Mouse (Mus musculus) CH12.LX (cell line): ENCODE measurements at regions not wholly inside any gene's neighbourhood (a gene's known extent, or its start where the extent isn't known, plus 50 kb on each side); places are given as distances from the start of the nearest gene placed in this dataset.

Source experiments
- DNase-seq: peaks from one replicate; pipeline ENCODE4 v3.0.0-alpha.2; 2013; ENCODE audit errors: extremely low read depth
- H3K27ac ChIP-seq: 2 replicates; pipeline ENCODE4 v1.5.1; 2012; ENCODE audit warnings: low read depth, mild to moderate bottlenecking, control low read depth, moderate library complexity; ENCODE audit not compliant: insufficient read depth
- H3K27me3 ChIP-seq: replicated peaks from 2 replicates; pipeline ENCODE3; 2012; ENCODE audit warnings: inconsistent platforms
- H3K36me3 ChIP-seq, 2 experiments: replicated peaks in 1 of 2; 2 replicates each; pipeline versions ENCODE3 to v1.6.1; 2012; ENCODE audit warnings: inconsistent platforms in 1 of 2, low read length in 1 of 2, mild to moderate bottlenecking in 1 of 2, mixed read lengths in 1 of 2, moderate library complexity in 1 of 2; ENCODE audit not compliant: control insufficient read depth in 1 of 2, insufficient read depth in 1 of 2
- H3K4me1 ChIP-seq, 2 experiments: 2 replicates each; pipeline ENCODE4 v1.6.1; 2012; ENCODE audit warnings: inconsistent platforms in 1 of 2, moderate library complexity in 1 of 2; ENCODE audit not compliant: insufficient read depth in 2 of 2, control insufficient read depth in 1 of 2
- H3K4me2 ChIP-seq: 2 replicates; pipeline ENCODE4 v1.6.1; 2012; ENCODE audit warnings: low read depth, mild to moderate bottlenecking, control low read depth; ENCODE audit not compliant: poor library complexity, insufficient read depth, severe bottlenecking
- H3K4me3 ChIP-seq, 3 experiments: fragments of 150-350 bp in 1 of 3; sonication (generic) in 1 of 3; replicated peaks in 1 of 3; 2 replicates each; pipeline versions ENCODE3 to v1.5.1; 2011 to 2012; ENCODE audit warnings: low read depth in 2 of 3, low read length in 2 of 3, mild to moderate bottlenecking in 2 of 3, moderate library complexity in 2 of 3, control low read depth in 1 of 3, improper control_type of control experiment in 1 of 3, inconsistent platforms in 1 of 3, mixed read lengths in 1 of 3; ENCODE audit not compliant: poor library complexity in 1 of 3
- H3K79me2 ChIP-seq: replicated peaks from 2 replicates; pipeline ENCODE4 v1.6.1; 2012; ENCODE audit warnings: mild to moderate bottlenecking, moderate library complexity; ENCODE audit not compliant: control insufficient read depth, poor library complexity, insufficient read depth, severe bottlenecking; ENCODE audit errors: extremely low read depth
- H3K9ac ChIP-seq: 2 replicates; pipeline ENCODE4 v1.6.1; 2012; ENCODE audit warnings: low read depth, mild to moderate bottlenecking, control low read depth, moderate library complexity; ENCODE audit not compliant: insufficient read depth
- H3K9me3 ChIP-seq: replicated peaks from 2 replicates; pipeline ENCODE3; 2012; ENCODE audit warnings: low read length, inconsistent platforms, mixed read lengths
- CHD1 ChIP-seq: IDR thresholded peaks from 2 replicates; pipeline ENCODE4 v1.6.1; 2012; ENCODE audit warnings: low read depth, low read length, improper control_type of control experiment, inconsistent platforms
- CHD2 ChIP-seq: IDR thresholded peaks from 2 replicates; pipeline ENCODE4 v1.6.1; 2011; ENCODE audit warnings: low read length, improper control_type of control experiment
- E2F4 ChIP-seq: IDR thresholded peaks from 2 replicates; pipeline ENCODE4 v1.6.1; 2011; ENCODE audit warnings: low read depth, low read length, improper control_type of control experiment; ENCODE audit not compliant: insufficient replicate concordance
- ELF1 ChIP-seq: IDR thresholded peaks from 2 replicates; pipeline ENCODE4 v1.6.1; 2014; ENCODE audit warnings: low read depth, mild to moderate bottlenecking, inconsistent platforms, low read length, improper control_type of control experiment
- EP300 ChIP-seq: IDR thresholded peaks from 2 replicates; pipeline ENCODE4 v1.6.1; 2011; ENCODE audit warnings: low read length, improper control_type of control experiment
- ETS1 ChIP-seq: conservative IDR thresholded peaks from 2 replicates; pipeline ENCODE4 v1.6.1; 2012; ENCODE audit warnings: low read depth, mild to moderate bottlenecking, inconsistent platforms, low read length, improper control_type of control experiment, moderate library complexity
- GABPA ChIP-seq: IDR thresholded peaks from 2 replicates; pipeline ENCODE4 v1.6.1; 2012; ENCODE audit warnings: low read depth, low read length, improper control_type of control experiment, inconsistent platforms; ENCODE audit not compliant: insufficient replicate concordance
- HCFC1 ChIP-seq: IDR thresholded peaks from 2 replicates; pipeline ENCODE4 v1.6.1; 2012; ENCODE audit warnings: low read depth, mild to moderate bottlenecking, inconsistent platforms, low read length, improper control_type of control experiment
- IRF4 ChIP-seq: IDR thresholded peaks from 2 replicates; pipeline ENCODE4 v1.6.1; 2014; ENCODE audit warnings: low read depth, mild to moderate bottlenecking, inconsistent platforms, low read length, improper control_type of control experiment
- JUN ChIP-seq: IDR thresholded peaks from 2 replicates; pipeline ENCODE4 v1.6.1; 2011; ENCODE audit warnings: low read depth, mild to moderate bottlenecking, low read length, improper control_type of control experiment, moderate library complexity; ENCODE audit not compliant: insufficient read depth
- KAT2A ChIP-seq: IDR thresholded peaks from 2 replicates; pipeline ENCODE4 v1.6.1; 2012; ENCODE audit warnings: low read length, improper control_type of control experiment, inconsistent platforms; ENCODE audit not compliant: insufficient replicate concordance
- MAFK ChIP-seq: IDR thresholded peaks from 2 replicates; pipeline ENCODE4 v1.6.1; 2011; ENCODE audit warnings: low read length, improper control_type of control experiment; ENCODE audit not compliant: insufficient replicate concordance
- MAX ChIP-seq: IDR thresholded peaks from 2 replicates; pipeline ENCODE4 v1.6.1; 2011; ENCODE audit warnings: low read length, improper control_type of control experiment
- MAZ ChIP-seq: IDR thresholded peaks from 2 replicates; pipeline ENCODE4 v1.6.1; 2012; ENCODE audit warnings: low read depth, mild to moderate bottlenecking, inconsistent platforms, low read length, improper control_type of control experiment, moderate library complexity
- MEF2A ChIP-seq: IDR thresholded peaks from 2 replicates; pipeline ENCODE4 v1.6.1; 2014; ENCODE audit warnings: low read depth, mild to moderate bottlenecking, inconsistent platforms, low read length, improper control_type of control experiment, borderline replicate concordance
- NELFE ChIP-seq: IDR thresholded peaks from 2 replicates; pipeline ENCODE4 v1.6.1; 2011; ENCODE audit warnings: low read depth, low read length, improper control_type of control experiment
- NRF1 ChIP-seq: IDR thresholded peaks from 2 replicates; pipeline ENCODE4 v1.6.1; 2014; ENCODE audit warnings: low read depth, mild to moderate bottlenecking, inconsistent platforms, low read length, improper control_type of control experiment, moderate library complexity
- PAX5 ChIP-seq: IDR thresholded peaks from 2 replicates; pipeline ENCODE4 v1.6.1; 2012; ENCODE audit warnings: low read length, inconsistent platforms, mixed read lengths
- POLR2AphosphoS2 ChIP-seq: IDR thresholded peaks from 2 replicates; pipeline ENCODE4 v1.6.1; 2011; ENCODE audit warnings: low read depth, low read length, improper control_type of control experiment
- RCOR1 ChIP-seq: conservative IDR thresholded peaks from 2 replicates; pipeline ENCODE4 v1.6.1; 2012; ENCODE audit warnings: low read depth, mild to moderate bottlenecking, inconsistent platforms, low read length, improper control_type of control experiment
- TBP ChIP-seq: conservative IDR thresholded peaks from 2 replicates; pipeline ENCODE4 v1.6.1; 2011; ENCODE audit warnings: low read depth, low read length, improper control_type of control experiment
- TCF12 ChIP-seq: IDR thresholded peaks from 2 replicates; pipeline ENCODE4 v1.6.1; 2014; ENCODE audit warnings: low read depth, mild to moderate bottlenecking, inconsistent platforms, low read length, improper control_type of control experiment
- USF1 ChIP-seq: IDR thresholded peaks from 2 replicates; pipeline ENCODE4 v1.6.1; 2014; ENCODE audit warnings: low read depth, mild to moderate bottlenecking, inconsistent platforms, low read length, improper control_type of control experiment
- USF2 ChIP-seq: conservative IDR thresholded peaks from 2 replicates; pipeline ENCODE4 v1.6.1; 2011; ENCODE audit warnings: low read depth, low read length, improper control_type of control experiment
- ZC3H11A ChIP-seq: IDR thresholded peaks from 2 replicates; pipeline ENCODE4 v1.6.1; 2012; ENCODE audit warnings: low read depth, mild to moderate bottlenecking, inconsistent platforms, low read length, improper control_type of control experiment
- ZKSCAN1 ChIP-seq: IDR thresholded peaks from 2 replicates; pipeline ENCODE4 v1.6.1; 2012; ENCODE audit warnings: low read depth, inconsistent platforms, low read length, improper control_type of control experiment, borderline replicate concordance
- ZMIZ1 ChIP-seq: IDR thresholded peaks from 2 replicates; pipeline ENCODE4 v1.6.1; 2012; ENCODE audit warnings: low read depth, mild to moderate bottlenecking, inconsistent platforms, low read length, improper control_type of control experiment
- ZNF384 ChIP-seq: IDR thresholded peaks from 2 replicates; pipeline ENCODE4 v1.6.1; 2012; ENCODE audit warnings: low read depth, low read length, improper control_type of control experiment, inconsistent platforms
- dilution Hi-C: fragments of 300-500 bp; cut with MboI; formaldehyde crosslinking; loops from 2 replicates; pipeline ENCODE4 v1.14.3; 2020; ENCODE audit warnings: low sequenced_read_pairs; ENCODE audit not compliant: extremely low pct_unique_long_range_greater_than_20kb, extremely low pct_ligation_motif_present
- in situ Hi-C: fragments of 300-500 bp; cut with MboI; formaldehyde crosslinking; loops from 3 replicates; pipeline ENCODE4 v1.14.3; 2019; ENCODE audit warnings: low sequenced_read_pairs, low pct_ligation_motif_present, low pct_unique_long_range_greater_than_20kb, mixed read lengths

GRCm38 (mm10) chr14:80830476-80830875 lies 846.6 kb downstream of the Olfm4 start:
- no peaks in the 10 kb centered on the region for H3K27me3 ChIP-seq
- no peak for DNase-seq
- TF ChIP-seq USF1 (no peak), NELFE (no peak), TBP (no peak), JUN (no peak), MEF2A (no peak), E2F4 (no peak), IRF4 (no peak), NRF1 (no peak), GABPA (no peak), HCFC1 (no peak), PAX5 (no peak), ZMIZ1 (no peak), KAT2A (no peak), EP300 (no peak), USF2 (no peak), CHD2 (no peak), TCF12 (no peak), POLR2AphosphoS2 (no peak), MAFK (no peak), ZC3H11A (no peak)
- H3K27ac ChIP-seq, result no peak overlapping the region
- in situ Hi-C loops (no loop called here), dilution Hi-C loops (no loop called here)
- H3K9me3 ChIP-seq, result peaks cover 32% of the 10 kb centered on the region
- H3K36me3 ChIP-seq, result no peaks in the 10 kb centered on the region
- H3K4me2 ChIP-seq, result no peak overlapping the region
- no peaks in the 10 kb centered on the region for H3K79me2 ChIP-seq
- H3K4me1 ChIP-seq, result no peaks in the 10 kb centered on the region
- no peak overlapping the region for H3K4me3 ChIP-seq
- H3K9ac ChIP-seq, result no peak overlapping the region

DNA sequence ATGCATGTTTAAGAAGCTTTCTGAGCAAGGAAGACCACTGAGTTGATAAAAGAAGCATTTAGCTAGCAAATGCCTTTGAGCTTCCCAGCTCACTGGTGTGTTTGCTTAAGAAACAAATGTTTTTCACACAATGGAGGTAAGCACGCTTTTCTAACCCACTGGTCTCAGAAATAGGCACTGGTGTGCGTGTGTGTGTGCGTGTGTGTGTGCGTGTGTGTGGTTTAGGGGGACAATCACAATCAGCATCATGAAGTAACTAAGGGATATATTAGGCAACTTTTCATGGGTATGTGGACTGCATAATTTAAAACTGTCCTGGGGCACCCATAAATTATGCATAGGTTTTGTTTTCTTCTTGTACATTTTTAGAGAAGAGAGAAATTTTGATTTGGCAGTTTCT lies 860.7 kb downstream of the Olfm4 start:
- no peak for DNase-seq
- H3K27ac ChIP-seq, result no peak overlapping the region
- no peak overlapping the region for H3K4me2 ChIP-seq
- no peaks in the 10 kb centered on the region for H3K4me1 ChIP-seq
- in situ Hi-C loops (no loop called here), dilution Hi-C loops (no loop called here)
- H3K9ac ChIP-seq, result no peak overlapping the region
- H3K27me3 ChIP-seq, result no peaks in the 10 kb centered on the region
- peaks cover 36% of the 10 kb centered on the region for H3K9me3 ChIP-seq
- TF ChIP-seq PAX5, result no peak
- TF ChIP-seq MAZ, result no peak
- TF ChIP-seq GABPA, result no peak
- no peak for TF ChIP-seq RCOR1
- no peak for TF ChIP-seq CHD2
- no peak for TF ChIP-seq POLR2AphosphoS2
- no peak for TF ChIP-seq HCFC1
- TF ChIP-seq MAX, result no peak
- no peak for TF ChIP-seq USF1
- TF ChIP-seq ETS1, result no peak
- TF ChIP-seq CHD1, result no peak
- TF ChIP-seq USF2, result no peak
- TF ChIP-seq ZNF384, result no peak
- no peak for TF ChIP-seq TCF12
- TF ChIP-seq ZKSCAN1, result no peak
- no peak for TF ChIP-seq ELF1
- no peaks in the 10 kb centered on the region for H3K79me2 ChIP-seq
- H3K36me3 ChIP-seq, result no peaks in the 10 kb centered on the region
- H3K4me3 ChIP-seq, result no peak overlapping the region
